Mouse (Mus musculus): ENCODE data around the gene Bcat2. TPM values are rescaled to one million over a fixed set of nuclear protein-coding genes. Genes with fewer than 3 reads are reported as not detected.
"Not testable (repeated sequence)": the region's sequence is repeated elsewhere in the genome, so short reads cannot be mapped to it uniquely, and the experiment has no call there.

Gene Bcat2
- polyA plus RNA-seq, 1 experiment from 2014 or later, result 57.2 TPM

GRCm38 (mm10) chr7:45526474-45527120 lies 43.4 kb upstream of the Bcat2 start:
- H3K27me3 ChIP-seq, result no peaks in the 10 kb centered on the region
- DNase-seq (ENCODE audit: low read depth, low spot score) (no peak), ATAC-seq (no peak)
- POLR2A ChIA-PET, result interaction anchor here (0.7 to 2.0 kb wide), 3 partner anchors 24 to 164 kb away, joined by 3 to 6 read pairs (median 6); no protein-coding TSS in a partner anchor
- TF ChIP-seq CTCF (IDR thresholded peaks at IDR 0.05), result no peak
- in situ Hi-C loops (cut with MboI; ENCODE audit: low pct_unique_long_range_greater_than_20kb), result no loop called here
- CTCF ChIA-PET, result interaction anchor here (1.4 kb wide), 1 partner anchor 50 kb away, joined by 3 read pairs; no protein-coding TSS in a partner anchor

GRCm38 (mm10) chr7:45527169-45527568 lies 42.8 kb upstream of the Bcat2 start:
- POLR2A ChIA-PET, result interaction anchor here (1.4 kb wide), 1 partner anchor 56 kb away, joined by 3 read pairs; no protein-coding TSS in a partner anchor
- CTCF ChIA-PET, result interaction anchor here (1.4 kb wide), 1 partner anchor 50 kb away, joined by 3 read pairs; no protein-coding TSS in a partner anchor
- H3K27me3 ChIP-seq; in situ Hi-C loops (cut with MboI; ENCODE audit: low pct_unique_long_range_greater_than_20kb); ATAC-seq; DNase-seq (ENCODE audit: low read depth, low spot score): not testable (repeated sequence)

DNA sequence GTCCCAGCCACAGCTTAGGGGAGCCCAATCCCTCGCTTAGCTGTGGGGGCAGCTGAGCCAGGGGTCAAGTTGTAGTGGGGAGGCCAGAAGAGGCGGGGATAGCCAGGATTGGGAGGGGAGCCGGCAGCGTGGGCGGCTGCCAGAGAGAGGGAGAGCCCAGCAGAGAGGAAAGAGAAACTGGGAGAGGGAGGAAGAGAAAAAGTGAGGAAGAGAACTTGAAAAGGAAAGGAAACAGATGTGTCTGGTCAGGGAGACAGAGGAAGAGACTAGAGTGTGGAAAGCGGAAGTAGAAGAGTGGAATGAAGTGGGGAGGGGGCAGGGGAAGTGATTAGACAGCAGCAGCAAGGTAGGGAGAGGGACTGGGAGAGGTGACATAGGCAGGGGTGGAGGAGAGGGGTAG lies 40.5 kb upstream of the Bcat2 start:
- ChIA-PET CTCF (no interaction called here), POLR2A (no interaction called here)
- TF ChIP-seq CTCF (IDR thresholded peaks at IDR 0.05), result no peak
- DNase-seq (ENCODE audit: low read depth, low spot score), result no peak
- in situ Hi-C loops (cut with MboI; ENCODE audit: low pct_unique_long_range_greater_than_20kb), result no loop called here
- no peak for ATAC-seq
- no peaks in the 10 kb centered on the region for H3K27me3 ChIP-seq

GRCm38 (mm10) chr7:45530643-45531042 lies 39.3 kb upstream of the Bcat2 start:
- CTCF ChIA-PET, result no interaction called here
- DNase-seq (ENCODE audit: low read depth, low spot score) (no peak), ATAC-seq (no peak)
- POLR2A ChIA-PET, result no interaction called here
- in situ Hi-C loops (cut with MboI; ENCODE audit: low pct_unique_long_range_greater_than_20kb), result no loop called here
- no peaks in the 10 kb centered on the region for H3K27me3 ChIP-seq
- no peak for TF ChIP-seq CTCF (IDR thresholded peaks at IDR 0.05)

GRCm38 (mm10) chr7:45535676-45536075 lies 34.3 kb upstream of the Bcat2 start:
- ChIA-PET POLR2A (no interaction called here), CTCF (interaction anchor here (0.9 kb wide), 1 partner anchor 17 kb away, joined by 3 read pairs; no protein-coding TSS in a partner anchor)
- in situ Hi-C loops (cut with MboI; ENCODE audit: low pct_unique_long_range_greater_than_20kb), result no loop called here

GRCm38 (mm10) chr7:45537602-45538001 lies 32.4 kb upstream of the Bcat2 start:
- CTCF ChIA-PET, result interaction anchor here (0.7 to 1.8 kb wide), 3 partner anchors 9 to 67 kb away, joined by 3 to 6 read pairs (median 3); no protein-coding TSS in a partner anchor
- no peak for ATAC-seq
- no peak for TF ChIP-seq CTCF (IDR thresholded peaks at IDR 0.05)
- POLR2A ChIA-PET, result interaction anchor here (1.4 kb wide), 1 partner anchor 13 kb away, joined by 3 read pairs; no protein-coding TSS in a partner anchor
- in situ Hi-C loops (cut with MboI; ENCODE audit: low pct_unique_long_range_greater_than_20kb), result no loop called here
- DNase-seq (ENCODE audit: low read depth, low spot score), result no peak
- no peaks in the 10 kb centered on the region for H3K27me3 ChIP-seq

More at GRCm38 (mm10) chr7:45535676-45536075, 34.3 kb upstream of the Bcat2 start:
- TF ChIP-seq CTCF (IDR thresholded peaks at IDR 0.05), result no peak
- ATAC-seq, result no peak
- H3K27me3 ChIP-seq, result no peaks in the 10 kb centered on the region
- no peak for DNase-seq (ENCODE audit: low read depth, low spot score)

- TF ChIP-seq CTCF (IDR thresholded peaks at IDR 0.05), result no peak
- no peaks in the 10 kb centered on the region for H3K27me3 ChIP-seq
- DNase-seq (ENCODE audit: low read depth, low spot score) (no peak), ATAC-seq (peak; percentile 65)
- in situ Hi-C loops (cut with MboI; ENCODE audit: low pct_unique_long_range_greater_than_20kb), result no loop called here
- POLR2A ChIA-PET, result interaction anchor here (0.7 to 1.4 kb wide), 5 partner anchors 13 to 33 kb away, joined by 3 to 4 read pairs (median 3); no protein-coding TSS in a partner anchor
- CTCF ChIA-PET, result interaction anchor here (0.7 to 1.8 kb wide), 7 partner anchors 10 to 67 kb away, joined by 3 to 7 read pairs (median 4); no protein-coding TSS in a partner anchor
These were observed 31.6 kb upstream of the Bcat2 start for GRCm38 (mm10) chr7:45538163-45539041.

- no peaks in the 10 kb centered on the region for H3K27me3 ChIP-seq
- ATAC-seq (no peak), DNase-seq (ENCODE audit: low read depth, low spot score) (no peak)
- in situ Hi-C loops (cut with MboI; ENCODE audit: low pct_unique_long_range_greater_than_20kb), result no loop called here
- POLR2A ChIA-PET, result interaction anchor here (0.6 to 1.4 kb wide), 4 partner anchors 12 to 48 kb away, joined by 3 to 4 read pairs (median 3); no protein-coding TSS in a partner anchor
- TF ChIP-seq CTCF (IDR thresholded peaks at IDR 0.05), result no peak
- CTCF ChIA-PET, result interaction anchor here (0.8 to 1.8 kb wide), 7 partner anchors 16 to 68 kb away, joined by 3 to 7 read pairs (median 4); partner anchors contain the start of gene Nucb1
These were observed 30.9 kb upstream of the Bcat2 start for GRCm38 (mm10) chr7:45539095-45539494.

DNA sequence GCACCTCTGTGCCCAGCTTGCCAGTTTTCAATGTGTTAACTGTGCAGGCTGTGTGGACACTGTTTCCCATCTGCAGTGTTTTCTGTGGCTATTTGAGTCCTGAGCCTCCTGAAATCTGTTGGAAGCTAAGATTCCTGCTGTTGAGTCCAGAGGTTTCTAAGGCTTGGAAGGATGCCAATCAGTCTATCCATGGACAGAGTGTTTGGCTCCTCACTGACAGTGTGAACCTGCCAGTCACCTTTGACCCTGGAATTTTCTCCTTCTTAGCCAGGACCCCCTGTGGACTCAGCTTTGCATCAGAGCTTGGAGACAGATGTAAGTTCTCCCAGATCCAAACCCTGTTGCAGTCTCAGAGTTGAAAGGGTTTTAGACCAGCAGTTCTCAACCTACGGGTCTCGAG lies 29.7 kb upstream of the Bcat2 start:
- ATAC-seq (no peak), DNase-seq (ENCODE audit: low read depth, low spot score) (no peak)
- in situ Hi-C loops (cut with MboI; ENCODE audit: low pct_unique_long_range_greater_than_20kb), result no loop called here
- ChIA-PET POLR2A (interaction anchor here (0.6 to 1.4 kb wide), 4 partner anchors 9 to 41 kb away, joined by 3 read pairs; no protein-coding TSS in a partner anchor), CTCF (interaction anchor here (0.9 to 1.7 kb wide), 3 partner anchors 15 to 63 kb away, joined by 3 to 7 read pairs (median 4); no protein-coding TSS in a partner anchor)
- no peaks in the 10 kb centered on the region for H3K27me3 ChIP-seq
- TF ChIP-seq CTCF (IDR thresholded peaks at IDR 0.05), result no peak

DNA sequence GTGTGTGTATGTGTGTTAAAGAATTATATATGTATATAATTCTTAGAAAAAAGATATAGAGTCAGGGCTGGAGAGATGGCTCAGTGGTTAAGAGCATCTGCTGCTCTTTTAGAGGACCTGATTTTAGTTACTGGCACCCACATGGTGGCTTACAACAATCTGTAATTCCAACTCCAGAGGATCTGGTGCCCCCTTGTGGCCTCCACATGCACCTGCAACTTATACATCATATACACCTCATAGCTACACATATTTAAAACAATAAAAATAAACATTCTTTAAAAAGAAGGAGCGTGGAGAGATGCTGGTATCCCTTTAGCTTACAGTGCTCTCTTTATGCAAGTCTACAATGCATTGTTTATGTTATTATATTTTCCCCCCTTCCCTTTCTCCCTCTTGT lies 25.4 kb upstream of the Bcat2 start:
- in situ Hi-C loops (cut with MboI; ENCODE audit: low pct_unique_long_range_greater_than_20kb), result no loop called here

More for the DNA sequence above, 25.4 kb upstream of the Bcat2 start:
- no peaks in the 10 kb centered on the region for H3K27me3 ChIP-seq
- DNase-seq (ENCODE audit: low read depth, low spot score) (no peak), ATAC-seq (no peak)
- TF ChIP-seq CTCF (IDR thresholded peaks at IDR 0.05), result no peak
- CTCF ChIA-PET, result no interaction called here
- POLR2A ChIA-PET, result interaction anchor here (0.8 kb wide), 1 partner anchor 78 kb away, joined by 5 read pairs; the partner anchor contains the start of gene Bax
